Mouse (Mus musculus): ENCODE results near the gene Ccdc86.

Gene Ccdc86

GRCm38 (mm10) chr19:10907891-10908290 lies 41.2 kb downstream of the Ccdc86 start:
- DNase-seq (ENCODE audit: low spot score): peak; percentile 60

GRCm38 (mm10) chr19:10905728-10906000 lies 43.4 kb downstream of the Ccdc86 start:
- no peak for DNase-seq (ENCODE audit: low spot score)

GRCm38 (mm10) chr19:10904927-10905727 lies 43.9 kb downstream of the Ccdc86 start:
- peak; percentile 55 for DNase-seq (ENCODE audit: low spot score)

- no peak for DNase-seq (ENCODE audit: low spot score)
These were observed 44.6 kb downstream of the Ccdc86 start for GRCm38 (mm10) chr19:10904512-10904911.

GRCm38 (mm10) chr19:10901046-10901445 lies 48.0 kb downstream of the Ccdc86 start:
- no peak for DNase-seq (ENCODE audit: low spot score)

- DNase-seq (ENCODE audit: low spot score): no peak
These were observed 48.8 kb downstream of the Ccdc86 start for GRCm38 (mm10) chr19:10900315-10900714.

GRCm38 (mm10) chr19:10897491-10897890 lies 51.6 kb downstream of the Ccdc86 start:
- no peak for DNase-seq (ENCODE audit: low spot score)

GRCm38 (mm10) chr19:10896849-10897248 lies 52.2 kb downstream of the Ccdc86 start:
- DNase-seq (ENCODE audit: low spot score): no peak

GRCm38 (mm10) chr19:10895708-10896107 lies 53.4 kb downstream of the Ccdc86 start:
- no peak for DNase-seq (ENCODE audit: low spot score)

- peak; percentile 97 for DNase-seq (ENCODE audit: low spot score)
These were observed 54.0 kb downstream of the Ccdc86 start, which contains the start of gene Prpf19 for GRCm38 (mm10) chr19:10895016-10895528. Gene Prpf19, plus strand, starts transcription at chr19:10895231.

GRCm38 (mm10) chr19:10892201-10892600 lies 56.9 kb downstream of the Ccdc86 start:
- no peak for DNase-seq (ENCODE audit: low spot score)

Data from ovary, postnatal 36 days (tissue).